Mouse (Mus musculus) testis, adult 2 months (tissue): ENCODE data around the gene Lcn8. TPM values are rescaled to one million over a fixed set of nuclear protein-coding genes. Genes with fewer than 3 reads are reported as not detected.
A peak's percentile ranks its signal among the peaks of the same experiment; 100 is the strongest.

Source experiments
- H3K27ac ChIP-seq: fragments of 200-500 bp; 2 replicates; pipeline ENCODE4 v1.5.1; 2012; ENCODE audit warnings: low read depth, low read length; ENCODE audit not compliant: control insufficient read depth, insufficient read depth
- H3K27me3 ChIP-seq: fragments of 200-500 bp; 2 replicates; pipeline ENCODE4 v1.6.1; 2012; ENCODE audit warnings: mild to moderate bottlenecking, low read length, moderate library complexity; ENCODE audit not compliant: control insufficient read depth, insufficient read depth
- H3K36me3 ChIP-seq: fragments of 200-500 bp; 2 replicates; pipeline ENCODE4 v1.6.1; 2012; ENCODE audit warnings: mild to moderate bottlenecking, low read length; ENCODE audit not compliant: control insufficient read depth, insufficient read depth
- H3K4me1 ChIP-seq: fragments of 200-500 bp; 2 replicates; pipeline ENCODE4 v1.6.1; 2012; ENCODE audit warnings: low read length; ENCODE audit not compliant: control insufficient read depth, insufficient read depth
- H3K4me3 ChIP-seq: fragments of 200-500 bp; 2 replicates; pipeline ENCODE4 v1.5.1; 2012; ENCODE audit warnings: low read depth, mild to moderate bottlenecking, low read length, moderate library complexity, mixed read lengths; ENCODE audit not compliant: control insufficient read depth
- CTCF ChIP-seq: fragments of 200-500 bp; IDR thresholded peaks from 2 replicates; pipeline ENCODE4 v1.5.1; 2012; ENCODE audit warnings: low read depth, mild to moderate bottlenecking, inconsistent platforms, low read length, moderate library complexity; ENCODE audit not compliant: control insufficient read depth, insufficient read depth, insufficient replicate concordance
- POLR2A ChIP-seq: fragments of 200-500 bp; IDR thresholded peaks from 2 replicates; pipeline ENCODE4 v1.6.1; 2012; ENCODE audit warnings: low read depth, mild to moderate bottlenecking, inconsistent platforms, low read length, moderate library complexity; ENCODE audit not compliant: control insufficient read depth
- polyA plus RNA-seq: library from polyadenylated mRNA; depleted of rRNA; stranded (reverse); fragments of >200 nt; gene quantifications from 2 replicates; pipeline ENCODE4 v1.2.3, GENCODE M21; 2012

Lcn8 gene
- polyA plus RNA-seq, 1 experiment, result not detected

DNA sequence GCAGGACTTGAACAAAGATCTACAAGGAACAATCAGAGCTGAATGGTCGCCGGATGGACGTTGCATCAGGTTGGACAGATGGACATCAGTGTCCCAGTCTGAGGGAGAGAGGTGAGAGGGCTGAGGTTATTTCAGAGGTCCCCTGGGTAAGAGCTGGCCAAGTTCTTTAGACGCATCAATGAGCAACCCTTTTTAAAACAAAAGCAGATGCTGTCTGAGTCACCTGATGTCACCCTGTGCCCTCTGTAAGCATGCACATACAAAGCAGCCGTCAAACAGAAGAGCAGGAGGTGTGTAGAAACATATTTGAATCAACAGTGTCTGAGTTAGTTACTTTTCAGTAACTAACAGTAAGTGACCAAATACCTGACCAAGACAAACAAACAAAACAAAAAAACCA is 11.2 kb downstream of the Lcn8 start:
- no peaks in the 10 kb centered on the region for H3K27me3 ChIP-seq
- H3K4me1 ChIP-seq, result no peaks in the 10 kb centered on the region
- TF ChIP-seq CTCF, result no peak
- TF ChIP-seq POLR2A, result no peak
- no peaks in the 10 kb centered on the region for H3K36me3 ChIP-seq
- no peak overlapping the region for H3K4me3 ChIP-seq
- no peak overlapping the region for H3K27ac ChIP-seq

DNA sequence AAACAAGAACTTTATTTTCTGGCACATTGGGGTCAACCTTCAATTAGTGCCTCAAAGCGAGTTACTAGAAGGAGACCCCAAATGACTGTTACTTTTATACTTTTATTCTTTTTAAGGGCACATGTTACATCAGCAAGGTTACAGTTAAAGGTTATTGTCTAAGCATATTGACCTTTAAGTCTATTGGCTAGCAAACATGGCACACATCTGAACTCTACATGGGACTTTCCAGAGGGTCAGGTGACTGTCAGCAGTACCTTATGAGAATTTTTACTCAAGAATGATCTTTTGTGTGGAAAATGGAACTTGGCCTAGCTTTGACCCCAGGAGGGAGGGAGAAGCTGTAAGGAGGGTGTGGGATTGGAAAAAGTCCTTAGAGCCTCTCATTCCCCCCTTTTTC is 13.6 kb downstream of the Lcn8 start:
- H3K4me3 ChIP-seq, result no peak overlapping the region
- TF ChIP-seq CTCF (no peak), POLR2A (no peak)
- H3K27me3 ChIP-seq, result no peaks in the 10 kb centered on the region
- H3K4me1 ChIP-seq, result no peaks in the 10 kb centered on the region
- H3K36me3 ChIP-seq, result no peaks in the 10 kb centered on the region
- H3K27ac ChIP-seq, result no peak overlapping the region

DNA sequence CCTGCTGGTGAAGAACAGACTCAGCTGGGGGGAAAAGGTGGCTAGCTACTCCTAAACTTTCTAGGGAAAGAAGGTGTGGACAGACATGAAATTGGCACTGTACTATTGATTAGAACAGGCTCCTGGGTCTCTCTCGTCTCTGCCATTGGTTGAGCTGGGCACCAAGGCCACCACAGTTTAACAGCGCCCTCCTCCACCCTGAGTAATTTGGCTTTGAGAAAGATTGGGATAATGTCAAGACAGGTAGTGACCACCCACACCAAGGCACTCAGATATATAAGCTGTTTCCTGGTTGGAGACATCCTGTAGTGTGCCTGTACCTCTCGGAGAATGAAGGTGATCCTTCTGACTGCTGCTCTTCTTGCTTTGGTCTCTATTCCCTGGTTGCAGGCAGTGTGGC is 23.6 kb downstream of the Lcn8 start, which contains the start of gene Lcn6:
Lcn6 (plus strand) TSS at position 301 of the 400 bp plus-strand sequence.
- Histone ChIP-seq H3K27me3 (no peaks in the 10 kb centered on the region), H3K4me3 (no peak within 1 kb of the TSS), H3K4me1 (no peaks in the 10 kb centered on the region), H3K36me3 (no peaks in the 10 kb centered on the region), H3K27ac (no peak within 1 kb of the TSS)
- no peak for TF ChIP-seq POLR2A
- no peak for TF ChIP-seq CTCF

DNA sequence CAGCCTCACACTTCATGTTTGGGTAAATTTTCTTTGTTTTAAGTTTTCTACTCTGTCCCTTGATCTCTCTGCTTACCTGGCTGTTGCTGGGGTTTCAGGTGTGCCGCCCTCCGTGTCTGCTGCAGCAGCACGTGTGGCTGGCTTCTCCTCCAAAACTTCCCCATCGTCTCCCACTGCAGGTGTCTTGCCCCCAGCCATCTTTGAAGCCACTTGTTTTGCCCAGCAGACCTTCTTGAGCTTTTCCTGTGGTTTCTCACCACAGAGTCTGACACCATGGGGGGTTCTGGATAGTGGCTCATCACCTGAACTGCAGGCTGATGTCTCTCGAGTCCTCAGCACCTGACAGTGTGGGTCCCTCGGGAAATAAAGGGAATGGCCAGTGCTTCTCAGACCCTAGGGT is 26.6 kb downstream of the Lcn8 start:
- H3K4me3 ChIP-seq, result no peak overlapping the region
- H3K27ac ChIP-seq, result no peak overlapping the region
- H3K4me1 ChIP-seq, result no peaks in the 10 kb centered on the region
- no peaks in the 10 kb centered on the region for H3K27me3 ChIP-seq
- no peak for TF ChIP-seq CTCF
- TF ChIP-seq POLR2A, result no peak
- H3K36me3 ChIP-seq, result no peaks in the 10 kb centered on the region

DNA sequence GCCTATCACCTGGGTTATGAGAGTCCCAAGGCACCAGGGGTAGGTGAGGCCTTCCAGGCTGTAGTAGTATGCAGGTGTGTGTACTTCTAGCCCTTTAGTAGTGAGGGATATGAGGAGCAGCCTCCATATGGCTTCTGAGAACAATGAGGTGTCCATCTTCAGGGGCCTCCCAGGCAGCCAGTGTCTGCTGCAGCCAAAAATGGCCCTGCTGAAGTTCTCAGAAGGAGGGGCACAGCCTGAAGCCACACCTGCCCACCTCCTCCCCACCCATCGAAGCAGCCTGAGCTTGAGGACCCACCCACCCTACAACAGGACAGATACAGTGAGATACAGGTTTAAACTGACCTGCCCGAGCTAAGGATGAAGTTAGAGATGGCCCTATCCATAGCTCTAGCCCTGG is 29.5 kb downstream of the Lcn8 start, which contains the start of gene Lcn10:
Lcn10 (plus strand) TSS at position 301 of the 400 bp plus-strand sequence.
- H3K27me3 ChIP-seq, result no peaks in the 10 kb centered on the region
- no peak within 1 kb of the TSS for H3K27ac ChIP-seq
- no peaks in the 10 kb centered on the region for H3K36me3 ChIP-seq
- H3K4me1 ChIP-seq, result no peaks in the 10 kb centered on the region
- TF ChIP-seq CTCF (no peak), POLR2A (no peak)
- H3K4me3 ChIP-seq, result no peak within 1 kb of the TSS

DNA sequence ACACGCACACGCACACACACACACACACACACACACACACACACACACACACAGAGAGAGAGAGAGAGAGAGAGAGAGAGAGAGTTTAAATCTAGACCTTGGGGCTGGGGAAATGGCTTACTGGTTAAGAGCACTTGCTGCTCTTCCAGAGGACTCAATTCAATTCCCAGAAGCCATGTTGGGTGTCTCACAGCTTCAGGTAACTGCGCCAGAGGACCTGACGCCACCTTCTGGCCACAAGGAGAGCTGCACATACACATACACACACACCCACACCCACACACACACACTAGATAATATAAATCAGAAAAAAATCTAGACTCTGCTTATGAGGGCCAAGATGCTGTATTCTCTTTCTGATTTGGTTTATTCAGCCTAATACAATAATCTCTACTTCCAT is 34.0 kb downstream of the Lcn8 start:
- no peak overlapping the region for H3K4me3 ChIP-seq
- H3K4me1 ChIP-seq, result no peaks in the 10 kb centered on the region
- no peak overlapping the region for H3K27ac ChIP-seq
- H3K27me3 ChIP-seq, result no peaks in the 10 kb centered on the region
- peak; percentile 37; the same call in 1 of the 2 replicates for TF ChIP-seq CTCF
- no peak for TF ChIP-seq POLR2A
- no peaks in the 10 kb centered on the region for H3K36me3 ChIP-seq

DNA sequence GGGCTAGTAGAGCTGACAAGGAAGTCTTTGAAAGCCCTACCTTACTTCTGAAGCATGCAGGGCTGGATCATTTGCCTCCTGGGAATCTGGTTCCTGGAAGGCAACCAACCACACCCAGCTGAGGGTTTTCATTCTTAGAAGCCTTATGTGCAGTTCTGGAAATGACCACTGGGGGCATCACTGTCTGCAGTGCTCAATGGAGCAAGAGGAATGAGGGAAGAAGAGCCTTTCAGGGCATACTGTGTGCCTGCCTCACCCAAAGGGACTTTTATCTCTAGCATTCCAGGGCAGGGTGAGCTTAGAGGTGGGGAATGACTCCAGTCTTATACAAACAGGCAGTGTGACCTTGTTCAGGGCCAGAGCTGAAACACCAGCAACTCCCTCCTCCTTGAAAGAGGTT is 41.7 kb downstream of the Lcn8 start:
- no peaks in the 10 kb centered on the region for H3K4me1 ChIP-seq
- H3K4me3 ChIP-seq, result no peak overlapping the region
- H3K27me3 ChIP-seq, result no peaks in the 10 kb centered on the region
- H3K27ac ChIP-seq, result no peak overlapping the region
- no peaks in the 10 kb centered on the region for H3K36me3 ChIP-seq
- TF ChIP-seq POLR2A, result no peak
- peak; percentile 56; the same call in 1 of the 2 replicates for TF ChIP-seq CTCF

DNA sequence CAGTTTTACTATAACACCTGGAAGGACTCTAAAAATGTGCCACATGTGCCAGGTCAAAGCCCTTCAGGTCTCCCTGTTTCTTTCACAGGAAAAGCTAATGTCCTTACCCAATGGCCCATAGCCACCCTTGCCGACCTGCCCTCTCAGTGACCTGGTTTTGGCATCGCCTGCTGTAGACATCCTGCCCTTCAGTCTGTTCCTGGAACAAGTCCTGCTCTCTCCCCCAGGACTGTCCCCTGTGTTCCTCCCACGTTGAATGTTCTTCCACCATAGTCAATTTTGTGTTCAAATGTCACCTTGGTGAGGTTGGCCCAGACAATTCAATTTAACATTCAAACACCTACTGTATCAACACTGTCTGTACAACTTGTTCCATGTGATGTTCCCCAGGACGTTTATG is 44.0 kb downstream of the Lcn8 start:
- Histone ChIP-seq H3K36me3 (no peaks in the 10 kb centered on the region), H3K27ac (no peak overlapping the region), H3K4me1 (no peaks in the 10 kb centered on the region), H3K27me3 (no peaks in the 10 kb centered on the region), H3K4me3 (no peak overlapping the region)
- no peak for TF ChIP-seq POLR2A
- no peak for TF ChIP-seq CTCF
